Mouse (Mus musculus): ENCODE results near the gene Gm5662. TPM values are rescaled to one million over a fixed set of nuclear protein-coding genes. Genes with fewer than 3 reads are reported as not detected.
"Not testable (repeated sequence)": the region's sequence is repeated elsewhere in the genome, so short reads cannot be mapped to it uniquely, and the experiment has no call there.

The Gm5662 gene
- not detected in 2 replicates for polyA plus RNA-seq (2012; rRNA removed)

DNA sequence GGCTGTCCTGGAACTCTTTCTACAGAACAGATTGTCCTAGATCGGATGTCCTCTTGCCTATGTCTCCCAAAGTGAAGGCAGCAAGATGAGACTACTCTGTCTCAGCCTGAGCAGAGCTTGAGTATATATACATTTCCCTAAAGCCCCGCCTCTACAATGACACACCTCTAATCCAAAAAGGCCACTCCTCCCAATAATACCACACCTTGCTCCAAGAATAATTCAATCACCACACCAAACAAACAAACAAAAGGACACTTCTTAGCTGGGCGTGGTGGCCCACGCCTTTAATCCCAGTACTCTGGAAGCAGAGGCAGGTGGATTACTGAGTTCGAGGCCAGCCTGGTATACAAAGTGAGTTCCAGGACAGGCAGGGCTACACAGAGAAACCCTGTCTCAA lies at the start of gene Gm5662:
Gm5662 (minus strand) TSS at position 101 of the 400 bp plus-strand sequence.
- DNase-seq (ENCODE audit: low read depth) = not testable (repeated sequence)

DNA sequence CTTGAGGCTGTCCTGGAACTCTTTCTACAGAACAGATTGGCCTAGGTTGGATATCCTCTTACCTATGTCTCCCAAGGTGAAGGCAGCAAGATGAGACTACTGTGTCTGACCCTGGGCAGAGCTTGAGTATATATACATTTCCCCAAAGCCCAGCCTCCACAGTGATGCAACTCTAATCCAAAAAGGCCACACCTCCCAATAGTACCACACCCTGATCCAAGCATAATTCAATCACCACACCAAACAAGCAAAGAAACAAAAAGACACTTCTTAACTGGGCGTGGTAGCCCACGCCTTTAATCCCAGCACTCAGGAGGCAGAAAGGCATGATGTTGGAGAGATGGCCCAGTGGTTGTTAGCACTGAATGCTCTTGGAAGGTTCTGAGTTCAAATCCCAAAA lies 49.6 kb upstream of the Gm5662 start, which contains the start of gene Gm5039:
Gm5039 (minus strand) TSS at position 101 of the 400 bp plus-strand sequence.
- DNase-seq (ENCODE audit: low read depth) = not testable (repeated sequence)

DNA sequence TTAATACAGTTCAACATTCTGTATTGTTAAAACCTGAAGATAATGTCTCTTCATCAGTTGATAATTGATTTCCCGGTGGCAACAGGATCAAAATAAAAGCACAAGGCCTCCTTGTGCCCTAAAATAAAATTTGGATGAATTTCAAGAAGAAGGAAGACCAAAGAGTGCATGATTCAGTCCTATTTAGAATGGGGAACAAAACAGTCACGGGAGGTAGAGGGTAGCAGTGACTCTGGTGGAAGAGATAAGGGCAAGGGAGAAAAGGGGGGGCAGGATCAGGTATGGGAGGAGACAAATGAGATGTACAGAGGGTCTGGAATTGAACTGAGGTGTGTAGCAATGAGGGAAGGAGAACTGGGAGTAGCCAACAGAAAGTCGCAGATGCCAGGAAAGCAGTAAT lies 40.3 kb upstream of the Gm5662 start:
- TF ChIP-seq CTCF (IDR thresholded peaks at IDR 0.05; ENCODE audit: borderline replicate concordance, extremely low read depth, insufficient read depth, insufficient read length) = no peak
- TF ChIP-seq POLR2A (IDR thresholded peaks at IDR 0.05; ENCODE audit: borderline replicate concordance, extremely low read depth, insufficient read depth, insufficient read length, poor library complexity, severe bottlenecking) = no peak
- DNase-seq (ENCODE audit: low read depth) = no peak

DNA sequence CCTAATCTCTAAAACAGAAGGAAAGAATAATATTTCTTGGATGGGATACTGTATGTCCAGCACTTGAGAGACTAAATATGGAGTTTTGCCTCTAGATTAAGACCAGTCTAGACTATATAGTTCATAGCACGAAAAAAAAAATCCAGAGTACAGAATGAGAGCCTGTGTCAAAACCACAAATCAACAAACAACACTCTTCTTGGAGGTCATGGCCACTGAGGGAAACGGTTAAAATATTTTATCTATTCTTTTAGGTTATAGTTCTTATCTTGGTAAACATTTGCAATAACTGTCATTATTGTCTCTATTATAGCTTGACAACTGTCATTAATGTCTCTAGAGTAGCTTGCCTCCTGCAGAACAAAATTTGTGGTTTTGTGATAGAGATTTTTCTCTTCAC lies 22.9 kb upstream of the Gm5662 start:
- not testable (repeated sequence) for DNase-seq (ENCODE audit: low read depth)

DNA sequence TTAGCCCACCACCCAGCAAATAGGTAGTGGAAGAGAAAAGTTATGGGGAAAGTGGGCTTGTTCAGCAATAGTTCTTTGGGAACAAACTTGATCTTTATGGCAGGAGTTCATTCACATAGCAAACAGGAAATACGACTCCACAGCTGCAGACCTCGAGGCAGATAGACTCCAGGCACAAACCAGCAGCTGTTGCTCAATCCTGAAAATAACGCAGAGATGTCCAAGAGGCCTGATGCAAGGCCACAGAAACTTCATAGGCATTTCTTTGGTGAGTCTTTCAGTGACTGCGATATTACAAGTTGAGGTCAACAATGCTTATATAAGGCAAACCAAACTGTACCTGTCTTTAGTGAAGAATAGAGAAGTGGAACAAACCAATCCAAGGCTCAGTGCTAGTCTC lies 18.8 kb upstream of the Gm5662 start:
- DNase-seq (ENCODE audit: low read depth) = not testable (repeated sequence)

DNA sequence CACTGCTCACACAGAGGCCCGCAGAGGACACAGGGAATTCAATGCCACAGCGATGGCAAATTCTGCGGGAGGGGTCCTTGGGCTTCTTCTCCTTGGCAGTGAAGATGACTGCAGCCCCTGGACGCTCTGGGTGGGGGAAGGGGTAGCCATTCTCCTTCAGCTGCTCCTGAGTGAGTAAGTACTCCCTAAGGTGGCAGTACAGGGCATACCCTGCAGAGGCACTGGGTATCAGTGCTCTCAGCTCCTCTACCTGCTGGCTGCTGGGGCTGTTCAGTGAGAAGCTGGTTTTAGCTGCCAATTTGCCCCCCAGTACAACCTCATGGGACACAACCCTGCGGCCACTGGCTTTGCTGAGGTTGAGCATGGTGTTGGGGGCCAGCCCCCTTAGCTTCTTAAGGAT lies 10.9 kb upstream of the Gm5662 start:
- DNase-seq (ENCODE audit: low read depth) = not testable (repeated sequence)

DNA sequence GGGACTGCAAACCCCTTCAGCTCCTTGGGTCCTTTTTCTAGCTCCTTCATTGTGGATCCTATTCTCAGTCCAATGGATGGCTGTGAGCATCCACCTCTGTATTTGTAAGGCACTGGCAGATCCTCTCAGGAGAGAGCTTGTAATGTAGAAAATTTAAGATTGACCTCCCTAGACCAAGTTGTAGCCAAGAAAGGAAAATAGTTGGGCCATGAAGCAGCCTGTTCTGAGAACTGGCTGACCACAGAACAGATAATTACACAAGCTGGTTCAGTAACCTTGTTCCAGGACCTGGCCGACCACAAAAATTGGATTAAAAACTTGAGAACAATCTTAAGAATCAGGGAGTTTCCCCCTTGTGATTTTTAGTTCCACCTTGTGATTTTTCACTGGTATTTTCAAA lies 17.1 kb downstream of the Gm5662 start:
- DNase-seq (ENCODE audit: low read depth) = no peak
- no peak for TF ChIP-seq CTCF (IDR thresholded peaks at IDR 0.05; ENCODE audit: borderline replicate concordance, extremely low read depth, insufficient read depth, insufficient read length)
- no peak for TF ChIP-seq POLR2A (IDR thresholded peaks at IDR 0.05; ENCODE audit: borderline replicate concordance, extremely low read depth, insufficient read depth, insufficient read length, poor library complexity, severe bottlenecking)

DNA sequence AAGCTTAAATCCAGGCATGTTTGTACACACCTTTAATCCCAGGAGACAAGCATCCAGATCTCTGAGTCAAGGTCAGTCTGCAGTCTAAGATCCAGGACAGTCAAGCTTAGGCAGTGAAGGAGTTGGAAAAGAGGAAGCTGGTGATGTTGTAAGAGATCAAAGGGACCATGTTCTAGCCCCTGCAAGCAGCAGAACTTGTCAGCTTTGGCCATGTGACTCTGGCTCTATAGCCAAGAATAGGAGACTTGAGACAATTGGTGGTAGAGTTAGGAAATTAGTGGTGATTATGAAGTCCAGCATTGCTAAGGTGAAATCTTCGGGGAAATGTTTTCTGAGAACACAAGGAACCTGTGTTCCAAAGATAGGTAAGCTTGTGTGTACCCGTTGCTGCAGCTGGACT lies 18.4 kb downstream of the Gm5662 start:
- not testable (repeated sequence) for DNase-seq (ENCODE audit: low read depth)

DNA sequence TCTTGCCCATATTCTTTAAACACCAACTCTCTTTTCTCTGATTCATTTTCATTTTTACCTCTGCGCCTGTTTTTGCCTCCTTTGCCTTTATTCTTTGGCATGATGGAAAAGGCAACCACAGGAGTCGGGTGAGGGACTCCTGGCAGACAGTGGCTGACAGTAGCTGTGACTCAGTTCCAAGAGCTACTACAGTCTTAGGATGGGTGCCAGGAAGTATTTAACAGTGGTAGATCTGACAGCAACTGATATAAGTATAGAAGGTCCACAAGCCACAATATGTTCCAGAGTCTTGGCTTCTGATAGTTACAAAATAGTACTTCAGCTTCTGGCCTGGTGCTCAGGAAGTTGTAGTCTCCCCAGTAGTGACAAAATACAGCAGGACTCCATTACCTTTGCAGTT lies 24.3 kb downstream of the Gm5662 start, which contains the start of gene Gm8332:
Gm8332 (minus strand) TSS at position 101 of the 400 bp plus-strand sequence.
- DNase-seq (ENCODE audit: low read depth) = not testable (repeated sequence)

DNA sequence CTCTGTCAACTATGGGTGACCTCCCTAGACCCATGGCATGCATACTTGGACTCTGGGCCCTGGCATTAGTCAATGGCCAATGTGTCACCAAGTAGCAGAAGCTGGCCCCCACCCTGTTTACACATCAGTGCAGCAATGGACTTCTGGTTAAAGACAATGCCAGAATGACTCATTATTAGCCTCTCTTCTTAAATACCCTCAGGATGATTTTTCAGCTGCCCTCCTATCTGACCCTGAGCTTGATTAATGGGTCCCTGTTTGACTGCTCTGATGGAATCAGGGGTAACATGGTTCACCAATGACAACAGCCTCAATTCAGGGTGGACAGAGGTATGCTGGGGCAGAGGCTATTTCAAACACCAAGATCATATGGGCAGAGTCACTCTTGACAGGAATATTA lies 28.5 kb downstream of the Gm5662 start:
- not testable (repeated sequence) for DNase-seq (ENCODE audit: low read depth)

DNA sequence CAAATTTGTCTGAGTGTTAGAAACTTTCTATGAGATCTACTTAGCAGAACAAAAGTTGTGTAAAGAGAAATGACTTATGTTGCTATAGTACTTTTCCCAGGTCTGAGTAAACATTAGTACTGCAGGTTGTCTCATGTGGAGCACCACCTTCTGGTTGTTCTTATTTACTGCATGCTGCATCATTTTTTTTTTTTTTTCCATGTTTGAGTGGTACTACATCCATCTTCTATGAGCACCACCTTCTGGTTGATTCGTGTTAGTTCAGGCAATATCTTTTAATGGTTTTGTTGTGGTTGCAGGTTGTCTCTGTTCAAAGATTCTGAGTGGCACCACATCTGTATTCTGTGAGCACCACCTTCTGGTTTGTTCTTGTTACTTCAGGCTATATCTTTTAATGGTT lies 31.4 kb downstream of the Gm5662 start:
- DNase-seq (ENCODE audit: low read depth) = not testable (repeated sequence)

Other genes starting within 250 kb of the Gm5662 start
- not detected in 2 replicates for gene Gm2056, start 247.5 kb downstream of the Gm5662 start, polyA plus RNA-seq (2012; rRNA removed)
- gene Gm16368, start 190.8 kb downstream of the Gm5662 start, polyA plus RNA-seq (2012; rRNA removed) = not detected in 2 replicates
- not detected in 2 replicates for gene Gm10436, start 92.4 kb downstream of the Gm5662 start, polyA plus RNA-seq (2012; rRNA removed)
- not detected in 2 replicates for gene Gm8332, start 24.4 kb downstream of the Gm5662 start, polyA plus RNA-seq (2012; rRNA removed)
- not detected in 2 replicates for gene Gm5039, start 49.5 kb upstream of the Gm5662 start, polyA plus RNA-seq (2012; rRNA removed)
- gene Adck1, start 86.1 kb upstream of the Gm5662 start, polyA plus RNA-seq (2012; rRNA removed) = 35.2 and 43.8 TPM in 2 replicates

All from brain, embryonic 14.5 days (tissue).